Mouse (Mus musculus) monocyte, adult 59 days (primary cell): Measurements from ENCODE around the gene Hexb. TPM values are rescaled to one million over a fixed set of nuclear protein-coding genes. Genes with fewer than 3 reads are reported as not detected.

ENCODE experiments used
- total RNA-seq, 2 experiments: library from RNA; stranded (reverse); gene quantifications; one replicate each; pipeline ENCODE4 v1.2.4; 2023

Hexb gene
- total RNA-seq = 100 to 1,000 TPM; 103 to 105 TPM

GRCm38 (mm10) chr13:97197932-97198562 lies at the start of gene Hexb:
TSS of gene Hexb (minus strand) at chr13:97198357.

GRCm38 (mm10) chr13:97240965-97241786 lies 43.0 kb upstream of the Hexb start, which contains the start of gene Enc1:
TSS of gene Enc1 (plus strand) at chr13:97241105.

GRCm38 (mm10) chr13:97137466-97138400 lies 60.4 kb downstream of the Hexb start, which contains the start of the genes Gfm2 and Nsa2:
TSS of gene Gfm2 (plus strand) at chr13:97137937.
TSS of gene Nsa2 (minus strand) at chr13:97137937.

Other genes with a start within 250 kb of the Hexb start
- not detected for gene 1700029F12Rik, start 164.0 kb downstream of the Hexb start, total RNA-seq
- gene Fam169a, start 131.1 kb downstream of the Hexb start, total RNA-seq = not detected
- gene Gm6169, start 99.1 kb downstream of the Hexb start, total RNA-seq = 10 to 100 TPM in 1 of 2 experiments, not detected in 1; 13.2 TPM
- gene Gfm2, start 60.4 kb downstream of the Hexb start, total RNA-seq = 10 to 100 TPM; 19.1 to 25.1 TPM
- gene Nsa2, start 60.4 kb downstream of the Hexb start, total RNA-seq = 100 to 1,000 TPM; 135 to 158 TPM
- gene Enc1, start 42.7 kb upstream of the Hexb start, total RNA-seq = 1 to 10 TPM; 4.0 to 4.3 TPM